In the genomic region with DNA sequence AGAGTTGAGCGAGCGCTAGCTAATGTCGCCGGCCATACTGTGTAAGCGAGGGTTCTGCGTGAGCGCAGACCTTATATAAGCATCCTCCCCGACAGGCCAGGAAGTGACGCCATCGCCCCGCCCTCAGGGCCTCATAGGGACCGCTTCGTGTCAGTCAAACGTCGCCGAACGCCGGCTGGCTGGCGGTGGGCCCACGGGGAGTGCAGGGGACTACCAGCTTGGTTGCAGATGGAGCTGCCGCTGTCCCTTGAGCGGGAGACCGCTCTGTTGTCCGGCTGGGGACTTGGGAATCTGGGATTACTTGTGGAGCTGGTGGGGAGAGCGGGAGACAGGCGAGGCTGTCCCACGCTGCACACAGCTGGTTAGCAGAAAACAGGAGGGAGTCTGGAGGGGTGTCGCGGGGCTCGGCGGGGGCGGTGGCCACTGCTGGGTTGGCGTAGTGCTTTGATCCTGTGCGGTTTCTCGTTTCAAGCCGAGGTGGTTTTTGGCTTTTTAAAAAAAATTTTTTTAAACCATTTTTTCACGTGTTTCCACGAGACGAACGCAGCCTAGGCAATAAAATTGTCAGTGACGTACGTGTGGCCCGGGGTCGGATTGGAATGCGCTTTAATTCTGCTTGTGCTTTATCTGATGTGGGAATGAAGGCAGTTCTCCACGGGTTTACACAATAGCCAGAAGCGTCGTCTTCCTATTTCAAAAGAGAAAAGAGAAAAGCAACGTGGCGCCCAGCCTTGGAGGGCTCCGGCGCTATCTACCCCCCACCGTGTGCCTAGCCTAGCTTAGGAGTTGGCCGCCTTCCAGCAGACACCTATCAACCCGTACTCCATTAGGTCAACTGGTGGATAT, we compare ENCODE assay signal across 8 mouse cellular contexts. TPM values are rescaled to one million over a fixed set of nuclear protein-coding genes. Genes with fewer than 3 reads are reported as not detected.
DNase-seq lines count a peak whose midpoint lies in the region; ATAC-seq lines count a peak whose summit lies in the region.

A gene (minus strand): TSS at position 47 of the 846 bp plus-strand sequence.

- peak within 1 kb of the TSS; percentile 98 for H3K27ac ChIP-seq in forebrain, embryonic 14.5 days (ENCODE audit: low read depth, low read length)
- H3K27ac ChIP-seq in neural tube, embryonic 15.5 days (replicated peaks) = peak within 1 kb of the TSS; percentile 99

- H3K4me2 ChIP-seq in forebrain, embryonic 14.5 days (ENCODE audit: low read length) = peak within 1 kb of the TSS; percentile 77
- peak within 1 kb of the TSS; percentile 74 for H3K4me2 ChIP-seq in neural tube, embryonic 15.5 days

- no peaks in the 10 kb centered on the region for H3K9me3 ChIP-seq in forebrain, embryonic 14.5 days (replicated peaks; ENCODE audit: control insufficient read depth, low read length)
- H3K9me3 ChIP-seq in neural tube, embryonic 15.5 days (replicated peaks) = no peaks in the 10 kb centered on the region

- WGBS in forebrain, embryonic 14.5 days = under 1% methylated on average over 55 of the region's 55 CpGs
- WGBS in neural tube, embryonic 15.5 days = under 1% methylated on average over 55 of the region's 55 CpGs

- H3K4me3 ChIP-seq in forebrain, embryonic 14.5 days (ENCODE audit: low read depth, low read length) = peak within 1 kb of the TSS; percentile 95
- peak within 1 kb of the TSS; percentile 95 for H3K4me3 ChIP-seq in neural tube, embryonic 15.5 days (replicated peaks)

- peaks cover 17% of the 10 kb centered on the region; the same call in 1 of the 2 replicates for H3K4me1 ChIP-seq in forebrain, embryonic 14.5 days (ENCODE audit: control insufficient read depth, insufficient read depth, low read length)
- H3K4me1 ChIP-seq in neural tube, embryonic 15.5 days = peaks cover 25% of the 10 kb centered on the region

- intact Hi-C loops in heart, postnatal 14 days (cut with DNase I) = loop anchor here (2.0 kb wide), 1 partner anchor 46 kb away; no protein-coding TSS in a partner anchor

- peak within 1 kb of the TSS; percentile 95 for H3K9ac ChIP-seq in forebrain, embryonic 14.5 days (ENCODE audit: low read length)
- peak within 1 kb of the TSS; percentile 88 for H3K9ac ChIP-seq in neural tube, embryonic 15.5 days (replicated peaks)

- peak; percentile 98 for ATAC-seq in forebrain, embryonic 14.5 days
- peak; percentile 98 for ATAC-seq in neural tube, embryonic 15.5 days (ENCODE audit: low FRiP score)

- no peaks in the 10 kb centered on the region for H3K27me3 ChIP-seq in forebrain, embryonic 14.5 days (replicated peaks; ENCODE audit: control insufficient read depth, insufficient read depth, low read length)
- no peaks in the 10 kb centered on the region for H3K27me3 ChIP-seq in neural tube, embryonic 15.5 days (replicated peaks)

- DNase-seq in ES-CJ7 (ENCODE audit: low read depth, low spot score) = peak; percentile 98
- peak; percentile 100 for DNase-seq in cerebellum, adult 11 months
- peak; percentile 100 for DNase-seq in forebrain, embryonic 14.5 days (ENCODE audit: low spot score)
- DNase-seq in heart, postnatal 14 days = peak; percentile 100
- DNase-seq in layer of hippocampus, adult 11-12 months (ENCODE audit: low spot score) = peak; percentile 100
- peak; percentile 99 to 100 for DNase-seq in lung, adult 18-20 months
- peak; percentile 100 for DNase-seq in testis, postnatal 14 days (ENCODE audit: low spot score)

- 0 out of 2 replicates have a peak, but pooled peaks cover 3% of the 10 kb centered on the region for H3K36me3 ChIP-seq in forebrain, embryonic 14.5 days (ENCODE audit: control insufficient read depth, insufficient read depth, low read length)
- H3K36me3 ChIP-seq in neural tube, embryonic 15.5 days = no peaks in the 10 kb centered on the region

RNA-seq across cellular contexts. Expression of the gene that starts here (rescaled TPM):
- polyA plus RNA-seq in forebrain, embryonic 14.5 days (2014; fragmentation: Nextera tagmentation; extraction: Ambion mirVana) = 50.7 and 69.4 TPM in 2 replicates
- 10 to 100 TPM; 77.6 to 84.8 TPM for total RNA-seq in heart, postnatal 14 days (2021)
- 41.2 and 43.9 TPM in 2 replicates for polyA plus RNA-seq in neural tube, embryonic 15.5 days (2015; fragmentation: Nextera tagmentation; extraction: Ambion mirVana)

Comparison
In these comparisons a context has a peak if more than half of its experiments do, and no peak if none do; other contexts are left out.
1. Peak in every context shown above with its lines: DNase-seq, ATAC-seq, H3K4me3 ChIP-seq and H3K27ac ChIP-seq.